22 mouse cellular contexts compared by ENCODE assay signal in the genomic region with DNA sequence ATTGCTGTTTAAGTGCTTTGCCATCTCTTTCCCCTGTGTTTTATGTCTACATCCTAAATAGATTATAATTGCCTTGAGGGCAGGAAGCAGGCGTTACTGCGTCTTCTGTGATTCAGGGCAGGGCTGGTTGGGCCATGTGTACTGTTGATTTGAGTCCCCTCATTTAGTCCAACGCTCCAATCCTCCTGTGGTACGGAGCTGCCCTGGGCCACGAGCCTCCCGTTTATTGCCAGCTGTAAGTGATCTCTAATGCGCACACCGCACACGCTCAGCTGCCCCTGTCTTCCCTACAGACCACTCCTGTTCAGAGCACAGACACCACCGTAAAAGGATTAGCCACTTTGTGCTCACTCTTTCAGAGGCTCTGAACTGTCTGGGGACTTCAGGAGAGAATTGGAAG. TPM values are rescaled to one million over a fixed set of nuclear protein-coding genes. Genes with fewer than 3 reads are reported as not detected.
"Had no signal": no experiment of that assay in that cellular context is flagged by ENCODE, and none has a peak within 500 bp of the region (broad histone marks: within the 10 kb centered on the region; RNA-seq: fewer than 3 reads in every experiment).

No protein-coding gene starts in this region.

- H3K27me3 ChIP-seq: liver, embryonic 12.5 days; liver, embryonic 15.5 days; midbrain, embryonic 12.5 days; stomach, embryonic 15.5 days had no signal

- H3K27ac ChIP-seq: kidney, postnatal 0 days; layer of hippocampus, adult 2 months; limb, embryonic 10.5 days; limb, embryonic 13.5 days; liver, embryonic 12.5 days; liver, embryonic 15.5 days; lung, embryonic 15.5 days; midbrain, embryonic 12.5 days; stomach, embryonic 15.5 days had no signal

- H3K4me2 ChIP-seq: limb, embryonic 13.5 days; liver, embryonic 12.5 days; liver, embryonic 15.5 days; lung, embryonic 15.5 days; midbrain, embryonic 12.5 days; stomach, embryonic 15.5 days had no signal

- DNase-seq: kidney, postnatal 25 days; layer of hippocampus, adult 9-11 months; liver; lung, adult 18-20 months; lung, postnatal 10 days; lung, postnatal 36 days; right cerebral cortex, adult 18-20 months; right cerebral cortex, postnatal 25 days; spleen, adult 18-20 months; thymus, postnatal 36 days had no signal

- H3K9ac ChIP-seq: limb, embryonic 13.5 days; liver, embryonic 12.5 days; liver, embryonic 15.5 days; lung, embryonic 15.5 days; midbrain, embryonic 12.5 days; stomach, embryonic 15.5 days had no signal

- H3K4me1 ChIP-seq: liver, embryonic 12.5 days; liver, embryonic 15.5 days; lung, embryonic 15.5 days; megakaryocyte, embryonic 14.5 days; midbrain, embryonic 12.5 days; stomach, embryonic 15.5 days had no signal

- ATAC-seq: intestine, postnatal 0 days; liver, embryonic 12.5 days had no signal

- H3K4me3 ChIP-seq: layer of hippocampus, adult 2 months; limb, embryonic 10.5 days; limb, embryonic 13.5 days; liver, embryonic 12.5 days; liver, embryonic 15.5 days; lung, embryonic 15.5 days; megakaryocyte, embryonic 14.5 days; midbrain, embryonic 12.5 days; myocyte; stomach, embryonic 15.5 days had no signal

- H3K9me3 ChIP-seq: limb, embryonic 10.5 days; limb, embryonic 13.5 days; liver, embryonic 12.5 days; liver, embryonic 15.5 days; lung, embryonic 15.5 days; megakaryocyte, embryonic 14.5 days; midbrain, embryonic 12.5 days; stomach, embryonic 15.5 days had no signal

- H3K36me3 ChIP-seq: limb, embryonic 10.5 days; limb, embryonic 13.5 days; liver, embryonic 12.5 days; liver, embryonic 15.5 days; lung, embryonic 15.5 days; midbrain, embryonic 12.5 days; stomach, embryonic 15.5 days had no signal

RNA-seq across cellular contexts. Expression of a gene that starts 37.7 kb away (rescaled TPM):
- polyA plus RNA-seq: myocyte had no signal
